Mouse (Mus musculus): ENCODE data around the gene S100b. TPM values are rescaled to one million over a fixed set of nuclear protein-coding genes. Genes with fewer than 3 reads are reported as not detected.

Gene S100b
- total and polyA plus RNA-seq, 2 experiments from 2014 or later = 3.2 to 3.6 TPM

DNA sequence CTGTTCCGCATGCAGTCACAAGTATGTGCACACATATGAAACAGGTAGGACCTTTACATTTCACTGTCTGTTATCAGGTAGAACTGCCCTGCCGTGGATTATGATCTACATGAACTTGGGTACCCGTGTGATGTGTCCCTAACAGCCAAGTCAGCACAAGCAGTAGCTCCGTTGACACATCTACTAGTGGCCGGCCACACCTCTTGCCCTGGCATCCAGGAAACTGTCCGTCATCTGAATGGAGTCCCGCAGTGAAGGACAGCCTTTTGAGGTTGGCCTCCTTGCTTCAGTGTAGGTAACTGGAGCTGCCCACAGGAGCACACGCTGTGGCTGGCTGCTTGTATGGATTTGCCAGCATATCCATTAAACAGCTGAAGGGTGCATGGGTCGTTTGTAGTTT, 35.4 kb upstream of the S100b start:
- WGBS = 88% methylated on average over 9 of the region's 9 CpGs
- H3K4me2 ChIP-seq (ENCODE audit: low read depth) = no peak overlapping the region
- H3K27ac ChIP-seq (ENCODE audit: low read depth, low read length) = no peak overlapping the region

GRCm38 (mm10) chr10:76225944-76226343, 27.7 kb upstream of the S100b start:
- Histone ChIP-seq H3K4me1 (ENCODE audit: insufficient read depth) (no peaks in the 10 kb centered on the region), H3K36me3 (ENCODE audit: insufficient read depth) (peaks cover 61% of the 10 kb centered on the region), H3K9me3 (ENCODE audit: low read length) (no peaks in the 10 kb centered on the region), H3K9ac (no peak overlapping the region), H3K4me2 (ENCODE audit: low read depth) (no peak overlapping the region), H3K4me3 (ENCODE audit: low read depth, low read length) (no peak overlapping the region), H3K27ac (ENCODE audit: low read depth, low read length) (no peak overlapping the region), H3K27me3 (ENCODE audit: insufficient read depth, low read length) (no peaks in the 10 kb centered on the region)
- no peak for TF ChIP-seq CTCF (IDR thresholded peaks at IDR 0.05; ENCODE audit: low read depth)
- ATAC-seq = no peak
- no peak for DNase-seq
- WGBS = 97% methylated on average over 11 of the region's 11 CpGs

More for the DNA sequence above, 35.4 kb upstream of the S100b start:
- H3K27me3 ChIP-seq (ENCODE audit: insufficient read depth, low read length) = no peaks in the 10 kb centered on the region
- no peak for TF ChIP-seq CTCF (IDR thresholded peaks at IDR 0.05; ENCODE audit: low read depth)
- DNase-seq = no peak
- ATAC-seq = no peak
- H3K9me3 ChIP-seq (ENCODE audit: low read length) = no peaks in the 10 kb centered on the region
- no peak overlapping the region for H3K4me3 ChIP-seq (ENCODE audit: low read depth, low read length)
- H3K4me1 ChIP-seq (ENCODE audit: insufficient read depth) = no peaks in the 10 kb centered on the region
- H3K9ac ChIP-seq = no peak overlapping the region
- peaks cover 91% of the 10 kb centered on the region for H3K36me3 ChIP-seq (ENCODE audit: insufficient read depth)

DNA sequence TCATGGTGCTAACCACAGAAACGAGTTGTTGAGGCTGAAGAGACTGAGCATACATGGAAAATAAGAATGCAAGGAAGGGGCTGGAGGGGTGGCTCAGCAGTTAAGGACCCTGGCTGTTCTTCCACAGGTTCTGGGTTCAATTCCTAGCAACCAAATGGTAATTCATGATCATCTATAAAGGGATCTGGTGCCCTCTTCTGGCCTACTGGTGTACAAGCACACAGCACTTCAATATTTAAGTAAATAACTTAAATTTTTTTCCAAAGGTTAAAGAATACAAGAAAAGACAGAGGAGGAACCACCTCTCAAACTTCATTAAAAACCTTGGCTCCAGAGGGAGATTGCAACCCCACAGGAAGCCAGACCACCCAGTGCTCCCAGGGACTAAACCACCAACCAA, 24.0 kb upstream of the S100b start:
- Histone ChIP-seq H3K9ac (no peak overlapping the region), H3K4me2 (ENCODE audit: low read depth) (no peak overlapping the region), H3K27me3 (ENCODE audit: insufficient read depth, low read length) (no peaks in the 10 kb centered on the region), H3K4me3 (ENCODE audit: low read depth, low read length) (no peak overlapping the region), H3K9me3 (ENCODE audit: low read length) (no peaks in the 10 kb centered on the region), H3K4me1 (ENCODE audit: insufficient read depth) (0 out of 2 replicates have a peak, but pooled peaks cover 3% of the 10 kb centered on the region), H3K27ac (ENCODE audit: low read depth, low read length) (no peak overlapping the region), H3K36me3 (ENCODE audit: insufficient read depth) (peaks cover 25% of the 10 kb centered on the region)
- WGBS = 76% methylated on average over 1 of the region's 1 CpGs
- no peak for ATAC-seq
- DNase-seq = no peak
- TF ChIP-seq CTCF (IDR thresholded peaks at IDR 0.05; ENCODE audit: low read depth) = peak; percentile 40

GRCm38 (mm10) chr10:76237341-76238225, 16.1 kb upstream of the S100b start, which contains the start of gene Prmt2:
TSS of gene Prmt2 (minus strand) at chr10:76237865.
- under 1% methylated on average over 47 of the region's 47 CpGs for WGBS
- TF ChIP-seq CTCF (IDR thresholded peaks at IDR 0.05; ENCODE audit: low read depth) = peak; percentile 35; the same call in 1 of the 2 replicates

GRCm38 (mm10) chr10:76239401-76239800, 14.3 kb upstream of the S100b start:
- 77% methylated on average over 4 of the region's 4 CpGs for WGBS
- DNase-seq (no peak), ATAC-seq (no peak)
- no peaks in the 10 kb centered on the region; the same call in 1 of the 2 replicates for H3K36me3 ChIP-seq (ENCODE audit: insufficient read depth)
- H3K9me3 ChIP-seq (ENCODE audit: low read length) = no peaks in the 10 kb centered on the region
- H3K4me3 ChIP-seq (ENCODE audit: low read depth, low read length) = no peak overlapping the region
- H3K4me1 ChIP-seq (ENCODE audit: insufficient read depth) = peaks cover 16% of the 10 kb centered on the region; the same call in 1 of the 2 replicates
- no peaks in the 10 kb centered on the region for H3K27me3 ChIP-seq (ENCODE audit: insufficient read depth, low read length)
- no peak for TF ChIP-seq CTCF (IDR thresholded peaks at IDR 0.05; ENCODE audit: low read depth)
- H3K27ac ChIP-seq (ENCODE audit: low read depth, low read length) = no peak overlapping the region
- no peak overlapping the region for H3K4me2 ChIP-seq (ENCODE audit: low read depth)
- H3K9ac ChIP-seq = no peak overlapping the region

More at GRCm38 (mm10) chr10:76237341-76238225, 16.1 kb upstream of the S100b start, which contains the start of gene Prmt2:
- Histone ChIP-seq H3K4me1 (ENCODE audit: insufficient read depth) (peaks cover 19% of the 10 kb centered on the region; the same call in 1 of the 2 replicates), H3K27ac (ENCODE audit: low read depth, low read length) (peak within 1 kb of the TSS; percentile 84), H3K4me3 (ENCODE audit: low read depth, low read length) (peak within 1 kb of the TSS; percentile 70), H3K27me3 (ENCODE audit: insufficient read depth, low read length) (no peaks in the 10 kb centered on the region), H3K9ac (peak within 1 kb of the TSS; percentile 86), H3K9me3 (ENCODE audit: low read length) (no peaks in the 10 kb centered on the region), H3K36me3 (ENCODE audit: insufficient read depth) (no peaks in the 10 kb centered on the region; the same call in 1 of the 2 replicates), H3K4me2 (ENCODE audit: low read depth) (peak within 1 kb of the TSS; percentile 58)
- DNase-seq (peak; percentile 97), ATAC-seq (peak; percentile 99)

DNA sequence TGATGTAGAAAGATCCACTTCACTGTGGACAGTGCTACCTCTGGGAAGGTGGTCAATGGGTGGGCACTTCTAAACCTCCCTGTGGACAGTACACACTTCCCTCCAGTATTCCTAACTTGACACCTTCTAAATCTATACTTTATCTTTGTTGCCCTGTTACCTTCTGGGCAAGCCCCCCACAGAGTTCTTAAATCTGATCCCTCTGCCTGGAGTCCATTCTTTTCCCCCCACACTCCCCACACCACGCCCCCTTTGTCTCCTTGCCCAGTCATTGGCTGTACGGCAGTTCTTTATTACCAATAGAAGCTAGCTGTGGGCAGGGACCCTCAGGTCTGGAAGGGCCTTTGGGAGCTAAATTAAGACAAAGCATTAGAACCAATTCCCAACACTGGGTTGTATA, 8.5 kb upstream of the S100b start:
- Histone ChIP-seq H3K4me2 (ENCODE audit: low read depth) (no peak overlapping the region), H3K36me3 (ENCODE audit: insufficient read depth) (no peaks in the 10 kb centered on the region), H3K27me3 (ENCODE audit: insufficient read depth, low read length) (no peaks in the 10 kb centered on the region), H3K4me1 (ENCODE audit: insufficient read depth) (no peaks in the 10 kb centered on the region), H3K9ac (no peak overlapping the region), H3K27ac (ENCODE audit: low read depth, low read length) (no peak overlapping the region), H3K4me3 (ENCODE audit: low read depth, low read length) (no peak overlapping the region), H3K9me3 (ENCODE audit: low read length) (no peaks in the 10 kb centered on the region)
- DNase-seq (no peak), ATAC-seq (no peak)
- WGBS = 86% methylated on average over 2 of the region's 2 CpGs
- TF ChIP-seq CTCF (IDR thresholded peaks at IDR 0.05; ENCODE audit: low read depth) = no peak

- no peaks in the 10 kb centered on the region for H3K36me3 ChIP-seq (ENCODE audit: insufficient read depth)
- no peak overlapping the region for H3K9ac ChIP-seq
- WGBS = 59% methylated on average over 4 of the region's 4 CpGs
- no peak overlapping the region for H3K4me3 ChIP-seq (ENCODE audit: low read depth, low read length)
- no peaks in the 10 kb centered on the region for H3K27me3 ChIP-seq (ENCODE audit: insufficient read depth, low read length)
- TF ChIP-seq CTCF (IDR thresholded peaks at IDR 0.05; ENCODE audit: low read depth) = no peak
- no peak overlapping the region for H3K4me2 ChIP-seq (ENCODE audit: low read depth)
- no peaks in the 10 kb centered on the region for H3K4me1 ChIP-seq (ENCODE audit: insufficient read depth)
- DNase-seq = no peak
- ATAC-seq = no peak
- H3K9me3 ChIP-seq (ENCODE audit: low read length) = no peaks in the 10 kb centered on the region
- no peak overlapping the region for H3K27ac ChIP-seq (ENCODE audit: low read depth, low read length)
Measured at GRCm38 (mm10) chr10:76246601-76247000, 7.1 kb upstream of the S100b start.
